Mouse (Mus musculus): ENCODE data around the gene Med27. TPM values are rescaled to one million over a fixed set of nuclear protein-coding genes. Genes with fewer than 3 reads are reported as not detected.
A peak's percentile ranks its signal among the peaks of the same experiment; 100 is the strongest.

The Med27 gene
- polyA plus RNA-seq (2011; ENCODE audit: insufficient read depth, insufficient read length, low replicate concordance, missing spikeins): 6.7 and 7.1 TPM in 2 replicates

GRCm38 (mm10) chr2:29346629-29347271 lies at the start of gene Med27:
Gene Med27 (plus strand): TSS chr2:29346819.
- Histone ChIP-seq H3K4me3 (replicated peaks; ENCODE audit: control insufficient read depth, low read depth, low read length) (peak within 1 kb of the TSS; percentile 97), H3K27ac (ENCODE audit: control insufficient read depth, insufficient read depth, low read depth, low read length, poor library complexity) (0 out of 2 replicates have a peak within 1 kb of the TSS, but pooled peaks have one; percentile 42), H3K4me1 (ENCODE audit: control insufficient read depth, insufficient read depth, low read length) (peaks cover 3% of the 10 kb centered on the region; the same call in 1 of the 2 replicates)
- WGBS: 1% methylated on average over 41 of the region's 41 CpGs
- peak; percentile 69; the same call in 1 of the 2 replicates for TF ChIP-seq POLR2A (IDR thresholded peaks at IDR 0.05; ENCODE audit: borderline replicate concordance, control insufficient read depth, low read depth, low read length)
- no peak for TF ChIP-seq CTCF (IDR thresholded peaks at IDR 0.05; ENCODE audit: control insufficient read depth, insufficient read depth, low read length)

GRCm38 (mm10) chr2:29309966-29310365 lies 36.7 kb upstream of the Med27 start:
- WGBS: 35% methylated on average over 7 of the region's 7 CpGs
- H3K4me1 ChIP-seq (ENCODE audit: control insufficient read depth, insufficient read depth, low read length): no peaks in the 10 kb centered on the region
- TF ChIP-seq CTCF (IDR thresholded peaks at IDR 0.05; ENCODE audit: control insufficient read depth, insufficient read depth, low read length) (no peak), POLR2A (IDR thresholded peaks at IDR 0.05; ENCODE audit: borderline replicate concordance, control insufficient read depth, low read depth, low read length) (no peak)
- no peak overlapping the region for H3K27ac ChIP-seq (ENCODE audit: control insufficient read depth, insufficient read depth, low read depth, low read length, poor library complexity)
- no peak overlapping the region for H3K4me3 ChIP-seq (replicated peaks; ENCODE audit: control insufficient read depth, low read depth, low read length)

GRCm38 (mm10) chr2:29312058-29312457 lies 34.6 kb upstream of the Med27 start:
- Histone ChIP-seq H3K4me1 (ENCODE audit: control insufficient read depth, insufficient read depth, low read length) (no peaks in the 10 kb centered on the region), H3K27ac (ENCODE audit: control insufficient read depth, insufficient read depth, low read depth, low read length, poor library complexity) (no peak overlapping the region), H3K4me3 (replicated peaks; ENCODE audit: control insufficient read depth, low read depth, low read length) (no peak overlapping the region)
- TF ChIP-seq POLR2A (IDR thresholded peaks at IDR 0.05; ENCODE audit: borderline replicate concordance, control insufficient read depth, low read depth, low read length): no peak
- no peak for TF ChIP-seq CTCF (IDR thresholded peaks at IDR 0.05; ENCODE audit: control insufficient read depth, insufficient read depth, low read length)
- 76% methylated on average over 5 of the region's 5 CpGs for WGBS

GRCm38 (mm10) chr2:29317906-29318470 lies 28.6 kb upstream of the Med27 start:
- Histone ChIP-seq H3K4me1 (ENCODE audit: control insufficient read depth, insufficient read depth, low read length) (no peaks in the 10 kb centered on the region), H3K4me3 (replicated peaks; ENCODE audit: control insufficient read depth, low read depth, low read length) (no peak overlapping the region), H3K27ac (ENCODE audit: control insufficient read depth, insufficient read depth, low read depth, low read length, poor library complexity) (no peak overlapping the region)
- WGBS: 69% methylated on average over 4 of the region's 4 CpGs
- TF ChIP-seq POLR2A (IDR thresholded peaks at IDR 0.05; ENCODE audit: borderline replicate concordance, control insufficient read depth, low read depth, low read length) (no peak), CTCF (IDR thresholded peaks at IDR 0.05; ENCODE audit: control insufficient read depth, insufficient read depth, low read length) (no peak)

- Histone ChIP-seq H3K4me3 (replicated peaks; ENCODE audit: control insufficient read depth, low read depth, low read length) (no peak overlapping the region), H3K4me1 (ENCODE audit: control insufficient read depth, insufficient read depth, low read length) (no peaks in the 10 kb centered on the region), H3K27ac (ENCODE audit: control insufficient read depth, insufficient read depth, low read depth, low read length, poor library complexity) (no peak overlapping the region)
- WGBS: 86% methylated on average over 3 of the region's 3 CpGs
- TF ChIP-seq POLR2A (IDR thresholded peaks at IDR 0.05; ENCODE audit: borderline replicate concordance, control insufficient read depth, low read depth, low read length) (no peak), CTCF (IDR thresholded peaks at IDR 0.05; ENCODE audit: control insufficient read depth, insufficient read depth, low read length) (no peak)
These were observed 28.0 kb upstream of the Med27 start for GRCm38 (mm10) chr2:29318596-29318995.

GRCm38 (mm10) chr2:29320229-29320751 lies 26.3 kb upstream of the Med27 start:
- 74% methylated on average over 11 of the region's 11 CpGs for WGBS
- no peaks in the 10 kb centered on the region for H3K4me1 ChIP-seq (ENCODE audit: control insufficient read depth, insufficient read depth, low read length)

GRCm38 (mm10) chr2:29320780-29321179 lies 25.8 kb upstream of the Med27 start:
- WGBS: 70% methylated on average over 6 of the region's 6 CpGs
- Histone ChIP-seq H3K4me3 (replicated peaks; ENCODE audit: control insufficient read depth, low read depth, low read length) (no peak overlapping the region), H3K27ac (ENCODE audit: control insufficient read depth, insufficient read depth, low read depth, low read length, poor library complexity) (no peak overlapping the region), H3K4me1 (ENCODE audit: control insufficient read depth, insufficient read depth, low read length) (no peaks in the 10 kb centered on the region)
- no peak for TF ChIP-seq CTCF (IDR thresholded peaks at IDR 0.05; ENCODE audit: control insufficient read depth, insufficient read depth, low read length)
- TF ChIP-seq POLR2A (IDR thresholded peaks at IDR 0.05; ENCODE audit: borderline replicate concordance, control insufficient read depth, low read depth, low read length): no peak

More at GRCm38 (mm10) chr2:29320229-29320751, 26.3 kb upstream of the Med27 start:
- H3K27ac ChIP-seq (ENCODE audit: control insufficient read depth, insufficient read depth, low read depth, low read length, poor library complexity): no peak overlapping the region
- no peak overlapping the region for H3K4me3 ChIP-seq (replicated peaks; ENCODE audit: control insufficient read depth, low read depth, low read length)
- TF ChIP-seq CTCF (IDR thresholded peaks at IDR 0.05; ENCODE audit: control insufficient read depth, insufficient read depth, low read length) (no peak), POLR2A (IDR thresholded peaks at IDR 0.05; ENCODE audit: borderline replicate concordance, control insufficient read depth, low read depth, low read length) (no peak)

GRCm38 (mm10) chr2:29324456-29324855 lies 22.2 kb upstream of the Med27 start:
- WGBS: 61% methylated on average over 2 of the region's 2 CpGs
- Histone ChIP-seq H3K27ac (ENCODE audit: control insufficient read depth, insufficient read depth, low read depth, low read length, poor library complexity) (no peak overlapping the region), H3K4me1 (ENCODE audit: control insufficient read depth, insufficient read depth, low read length) (no peaks in the 10 kb centered on the region; the same call in 1 of the 2 replicates), H3K4me3 (replicated peaks; ENCODE audit: control insufficient read depth, low read depth, low read length) (no peak overlapping the region)
- TF ChIP-seq POLR2A (IDR thresholded peaks at IDR 0.05; ENCODE audit: borderline replicate concordance, control insufficient read depth, low read depth, low read length): no peak
- no peak for TF ChIP-seq CTCF (IDR thresholded peaks at IDR 0.05; ENCODE audit: control insufficient read depth, insufficient read depth, low read length)
